Mouse (Mus musculus): Measurements from ENCODE around the gene Slirp.

DNA sequence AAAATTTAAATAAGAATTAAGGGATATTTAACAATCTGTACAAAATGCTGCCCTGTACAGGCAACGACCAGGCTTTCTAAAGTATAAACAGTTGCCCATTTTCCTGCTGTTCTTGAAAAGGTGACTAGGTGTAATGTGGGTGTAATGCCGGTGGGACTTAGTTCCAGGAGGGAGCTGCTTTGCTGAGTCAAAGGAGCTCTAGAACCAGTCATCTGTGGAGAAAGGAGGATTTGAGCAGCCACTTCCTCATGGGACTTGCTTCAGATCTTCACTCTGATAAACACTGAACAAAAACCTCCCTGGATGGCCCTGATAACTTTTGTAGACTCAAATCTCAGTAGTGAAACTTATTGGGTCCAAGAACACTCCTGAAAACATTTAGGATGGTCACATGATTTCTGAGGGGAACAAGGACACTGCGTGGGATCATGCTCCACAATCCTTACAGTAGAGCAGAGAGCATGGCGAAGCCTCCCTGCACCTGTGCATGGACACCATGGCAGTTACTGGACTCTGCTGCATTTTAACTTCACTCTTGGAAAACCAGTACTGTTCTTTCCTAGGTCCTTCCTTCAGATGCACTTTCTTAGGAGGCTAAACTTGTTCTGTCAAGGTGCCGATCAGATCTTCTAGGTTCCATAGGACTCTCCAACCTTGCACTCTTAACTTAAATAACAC lies 17.2 kb upstream of the Slirp start:
- TF ChIP-seq CTCF (IDR thresholded peaks at IDR 0.05; ENCODE audit: low read depth, low read length) (no peak), POLR2A (IDR thresholded peaks at IDR 0.05; ENCODE audit: extremely low read depth, insufficient read depth, low read length) (no peak)

Measured in liver, adult 2 months (tissue).